Mouse (Mus musculus): ENCODE results near the gene Mfap2. TPM values are rescaled to one million over a fixed set of nuclear protein-coding genes. Genes with fewer than 3 reads are reported as not detected.

The Mfap2 gene
- polyA plus RNA-seq, 1 experiment from 2014 or later = 512 TPM

DNA sequence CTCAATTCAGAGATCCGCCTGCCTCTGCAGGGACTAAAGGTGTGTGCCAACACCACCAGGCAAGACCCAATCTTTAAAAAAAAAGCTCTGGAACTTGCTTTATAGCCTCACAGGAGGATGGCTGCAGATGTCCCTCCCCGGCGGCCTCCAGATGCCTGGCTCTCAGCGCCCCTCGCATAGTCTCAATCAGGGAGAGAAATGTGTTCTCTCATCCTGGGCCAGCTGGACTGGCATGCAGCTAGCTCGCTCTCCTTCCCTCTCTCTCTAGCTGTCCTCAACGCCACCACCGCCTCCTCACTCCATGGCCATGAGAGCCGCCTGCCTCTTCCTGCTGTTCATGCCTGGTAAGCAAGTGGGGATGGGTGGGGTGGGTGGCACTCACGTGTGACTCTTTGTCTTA, 2.3 kb downstream of the Mfap2 start:
- H3K27me3 ChIP-seq = no peaks in the 10 kb centered on the region
- ATAC-seq (ENCODE audit: insufficient number of reproducible peaks, insufficient read depth, low FRiP score, low TSS enrichment, low read depth) = no peak
- WGBS = 66% methylated on average over 10 of the region's 10 CpGs
- peak overlapping the region; percentile 95; the same call in 1 of the 2 replicates for H3K27ac ChIP-seq
- no peaks in the 10 kb centered on the region for H3K9me3 ChIP-seq
- H3K9ac ChIP-seq (replicated peaks) = 0 out of 2 replicates have a peak overlapping the region, but pooled peaks have one; percentile 90
- peaks cover 66% of the 10 kb centered on the region for H3K36me3 ChIP-seq
- H3K4me3 ChIP-seq (replicated peaks) = peak overlapping the region; percentile 72
- H3K4me1 ChIP-seq (replicated peaks) = peaks cover 25% of the 10 kb centered on the region
- peak overlapping the region; percentile 90 for H3K4me2 ChIP-seq

DNA sequence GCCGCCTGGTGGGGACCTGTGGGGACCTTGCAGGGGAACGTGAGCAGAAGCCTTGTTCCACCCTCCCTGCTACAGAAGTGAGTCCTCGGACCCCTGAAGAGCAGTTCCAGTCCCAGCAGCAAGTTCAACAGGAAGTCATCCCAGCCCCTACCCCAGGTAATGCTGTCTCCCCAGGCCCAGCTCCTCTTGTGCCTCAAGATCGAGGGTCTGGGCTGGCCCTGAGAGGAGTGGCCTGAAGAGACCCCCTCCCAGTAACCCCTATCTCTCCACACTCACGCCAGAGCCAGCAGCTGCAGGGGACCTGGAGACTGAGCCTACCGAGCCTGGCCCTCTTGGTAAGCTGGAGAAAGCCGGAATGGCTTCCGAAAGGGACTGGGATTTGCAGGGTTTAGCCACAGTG, 3.9 kb downstream of the Mfap2 start:
- no peak overlapping the region for H3K4me2 ChIP-seq
- WGBS = 70% methylated on average over 8 of the region's 8 CpGs
- H3K27ac ChIP-seq = peak overlapping the region; percentile 19; the same call in 1 of the 2 replicates
- no peaks in the 10 kb centered on the region for H3K27me3 ChIP-seq
- peaks cover 72% of the 10 kb centered on the region for H3K36me3 ChIP-seq
- no peak overlapping the region for H3K4me3 ChIP-seq (replicated peaks)
- no peaks in the 10 kb centered on the region for H3K9me3 ChIP-seq
- H3K9ac ChIP-seq (replicated peaks) = no peak overlapping the region; the same call in 1 of the 2 replicates
- H3K4me1 ChIP-seq (replicated peaks) = peaks cover 31% of the 10 kb centered on the region
- no peak for ATAC-seq (ENCODE audit: insufficient number of reproducible peaks, insufficient read depth, low FRiP score, low TSS enrichment, low read depth)

DNA sequence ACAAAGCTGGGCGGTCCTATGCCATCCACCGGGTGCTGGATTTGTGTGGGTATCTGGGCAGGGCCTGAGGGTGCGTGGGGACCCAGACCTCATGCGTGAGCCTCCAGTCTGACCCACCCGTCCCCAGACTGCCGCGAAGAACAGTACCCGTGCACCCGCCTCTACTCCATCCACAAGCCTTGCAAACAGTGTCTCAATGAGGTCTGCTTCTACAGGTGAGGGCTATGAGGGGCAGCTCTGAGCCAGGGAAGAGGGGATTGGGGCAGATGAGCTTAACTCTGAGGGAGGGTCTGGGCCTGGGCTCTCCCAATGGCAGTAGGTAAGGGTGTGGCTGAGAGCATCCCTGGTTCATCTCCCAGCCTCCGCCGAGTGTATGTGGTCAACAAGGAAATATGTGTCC, 4.6 kb downstream of the Mfap2 start:
- H3K4me1 ChIP-seq (replicated peaks) = peaks cover 37% of the 10 kb centered on the region

DNA sequence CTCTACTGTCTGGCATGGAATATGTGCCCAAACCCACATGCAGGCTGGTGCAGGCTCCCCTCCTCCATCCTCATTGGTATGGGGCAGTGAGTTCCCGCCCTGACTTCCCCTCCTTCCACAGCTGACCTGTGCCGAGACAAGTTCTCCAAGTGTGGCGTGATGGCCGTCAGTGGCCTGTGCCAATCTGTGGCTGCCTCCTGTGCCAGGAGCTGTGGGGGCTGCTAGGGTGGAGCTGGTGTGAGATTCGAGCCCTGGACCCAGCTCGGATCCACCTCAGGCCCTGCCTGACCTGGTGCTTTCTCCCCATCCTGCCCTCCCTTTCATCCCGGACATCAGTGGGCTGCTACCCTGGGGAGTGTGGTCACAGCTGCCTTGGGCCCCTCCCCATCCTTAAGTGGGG, 5.1 kb downstream of the Mfap2 start:
- Histone ChIP-seq H3K27ac (peak overlapping the region; percentile 4; the same call in 1 of the 2 replicates), H3K36me3 (peaks cover 82% of the 10 kb centered on the region), H3K4me2 (no peak overlapping the region), H3K4me1 (replicated peaks) (peaks cover 37% of the 10 kb centered on the region), H3K4me3 (replicated peaks) (no peak overlapping the region), H3K9me3 (no peaks in the 10 kb centered on the region), H3K27me3 (no peaks in the 10 kb centered on the region), H3K9ac (replicated peaks) (peak overlapping the region; percentile 23; the same call in 1 of the 2 replicates)
- WGBS = 74% methylated on average over 7 of the region's 7 CpGs
- ATAC-seq (ENCODE audit: insufficient number of reproducible peaks, insufficient read depth, low FRiP score, low TSS enrichment, low read depth) = no peak

More for the DNA sequence above, 4.6 kb downstream of the Mfap2 start:
- peaks cover 79% of the 10 kb centered on the region for H3K36me3 ChIP-seq
- peak overlapping the region; percentile 19; the same call in 1 of the 2 replicates for H3K27ac ChIP-seq
- no peak for ATAC-seq (ENCODE audit: insufficient number of reproducible peaks, insufficient read depth, low FRiP score, low TSS enrichment, low read depth)
- no peaks in the 10 kb centered on the region for H3K27me3 ChIP-seq
- no peak overlapping the region for H3K9ac ChIP-seq (replicated peaks)
- H3K4me3 ChIP-seq (replicated peaks) = no peak overlapping the region
- no peak overlapping the region for H3K4me2 ChIP-seq
- WGBS = 89% methylated on average over 11 of the region's 11 CpGs
- no peaks in the 10 kb centered on the region for H3K9me3 ChIP-seq

DNA sequence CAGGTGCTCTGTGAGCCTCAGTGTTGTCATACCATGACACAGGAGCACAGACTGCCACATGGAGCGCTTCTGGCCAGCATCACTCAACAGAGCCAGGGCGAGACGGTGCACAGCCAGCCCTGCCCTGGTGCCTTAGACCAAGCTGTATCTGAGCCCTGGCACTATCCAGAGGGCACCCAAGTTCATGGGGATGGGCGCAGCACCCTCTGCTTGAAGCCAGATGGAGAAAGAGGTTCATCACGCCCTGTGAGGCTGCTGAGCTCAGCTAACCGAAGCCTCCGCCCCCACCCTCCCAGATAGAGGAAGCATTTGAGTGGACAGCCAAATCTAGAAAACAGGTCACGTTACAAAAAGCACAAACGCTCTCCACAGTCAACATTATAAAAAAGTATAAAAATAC, 6.1 kb downstream of the Mfap2 start:
- no peaks in the 10 kb centered on the region for H3K9me3 ChIP-seq
- peak overlapping the region; percentile 26; the same call in 1 of the 2 replicates for H3K27ac ChIP-seq
- H3K9ac ChIP-seq (replicated peaks) = no peak overlapping the region
- peaks cover 82% of the 10 kb centered on the region for H3K36me3 ChIP-seq
- H3K4me3 ChIP-seq (replicated peaks) = no peak overlapping the region
- 88% methylated on average over 9 of the region's 9 CpGs for WGBS
- H3K4me1 ChIP-seq (replicated peaks) = peaks cover 45% of the 10 kb centered on the region
- no peak for ATAC-seq (ENCODE audit: insufficient number of reproducible peaks, insufficient read depth, low FRiP score, low TSS enrichment, low read depth)
- no peak overlapping the region for H3K4me2 ChIP-seq
- no peaks in the 10 kb centered on the region for H3K27me3 ChIP-seq

DNA sequence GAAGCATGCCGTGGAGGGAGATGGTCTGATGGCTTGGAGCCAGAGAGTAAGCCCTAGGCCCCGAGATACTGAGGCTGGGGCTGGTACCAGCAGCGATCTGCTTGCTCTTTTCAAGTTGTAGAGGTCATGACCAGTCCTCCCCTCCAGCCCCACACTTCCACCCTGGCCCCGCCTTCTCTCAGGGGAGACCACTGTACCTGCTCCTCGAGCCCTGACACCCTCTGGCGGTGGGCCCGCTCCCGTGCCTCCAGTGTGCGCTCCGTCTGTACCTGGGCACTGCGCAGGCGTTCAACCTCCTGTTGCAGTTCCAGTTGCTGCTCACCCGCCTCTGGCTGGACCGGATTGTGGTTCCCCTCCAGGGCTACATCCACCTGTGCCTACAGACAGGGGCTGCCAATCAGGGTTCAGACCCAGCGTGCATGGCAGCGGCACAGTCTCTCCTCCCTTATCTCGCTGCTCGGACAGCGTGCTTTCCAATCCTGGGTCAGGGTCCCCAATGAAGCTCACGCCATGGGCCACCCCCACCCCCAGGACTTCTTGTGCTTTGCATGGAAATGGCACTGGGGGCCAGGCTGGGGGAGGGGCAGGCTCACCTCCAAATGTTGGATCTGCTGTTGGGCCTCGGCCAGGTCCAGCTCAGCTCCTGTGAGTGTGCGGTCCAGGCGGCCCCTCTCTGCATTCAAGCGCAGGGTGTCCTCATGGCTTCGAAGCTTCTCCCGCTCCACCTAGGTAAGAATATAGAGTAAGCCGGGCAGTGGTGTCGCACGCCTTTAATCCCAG, 7.6 kb downstream of the Mfap2 start:
- H3K9ac ChIP-seq (replicated peaks) = no peak overlapping the region

DNA sequence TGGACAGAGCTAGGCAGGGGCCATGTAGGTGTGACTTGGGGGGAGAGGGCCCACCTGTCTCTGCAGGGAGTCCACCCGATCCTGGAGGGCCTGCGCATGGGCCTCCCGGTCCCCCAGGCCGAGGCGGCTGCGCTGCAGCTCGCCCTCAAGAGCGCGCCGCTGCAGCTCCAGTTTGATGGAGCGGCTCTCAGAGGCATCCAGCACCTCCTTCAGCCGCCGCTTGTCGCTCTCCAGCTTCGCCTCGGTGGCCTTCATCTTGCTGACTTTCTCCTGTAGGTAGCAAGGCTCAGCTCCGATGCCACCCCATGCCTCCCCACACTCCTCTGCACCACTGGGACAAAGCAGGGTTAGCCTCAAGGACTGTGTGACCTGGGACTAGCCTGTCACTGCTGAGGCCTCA, 10.0 kb downstream of the Mfap2 start:
- 85% methylated on average over 17 of the region's 17 CpGs for WGBS
- Histone ChIP-seq H3K27me3 (no peaks in the 10 kb centered on the region), H3K4me1 (replicated peaks) (peaks cover 40% of the 10 kb centered on the region), H3K9ac (replicated peaks) (peak overlapping the region; percentile 42), H3K27ac (peak overlapping the region; percentile 97), H3K9me3 (no peaks in the 10 kb centered on the region), H3K36me3 (peaks cover 63% of the 10 kb centered on the region), H3K4me2 (peak overlapping the region; percentile 43), H3K4me3 (replicated peaks) (no peak overlapping the region)
- ATAC-seq (ENCODE audit: insufficient number of reproducible peaks, insufficient read depth, low FRiP score, low TSS enrichment, low read depth) = no peak

More for the DNA sequence above, 7.6 kb downstream of the Mfap2 start:
- Histone ChIP-seq H3K9me3 (no peaks in the 10 kb centered on the region), H3K4me2 (no peak overlapping the region), H3K27ac (peak overlapping the region; percentile 26), H3K36me3 (peaks cover 74% of the 10 kb centered on the region), H3K4me3 (replicated peaks) (no peak overlapping the region), H3K4me1 (replicated peaks) (peaks cover 40% of the 10 kb centered on the region), H3K27me3 (no peaks in the 10 kb centered on the region)
- WGBS = 81% methylated on average over 29 of the region's 29 CpGs
- ATAC-seq (ENCODE audit: insufficient number of reproducible peaks, insufficient read depth, low FRiP score, low TSS enrichment, low read depth) = no peak

DNA sequence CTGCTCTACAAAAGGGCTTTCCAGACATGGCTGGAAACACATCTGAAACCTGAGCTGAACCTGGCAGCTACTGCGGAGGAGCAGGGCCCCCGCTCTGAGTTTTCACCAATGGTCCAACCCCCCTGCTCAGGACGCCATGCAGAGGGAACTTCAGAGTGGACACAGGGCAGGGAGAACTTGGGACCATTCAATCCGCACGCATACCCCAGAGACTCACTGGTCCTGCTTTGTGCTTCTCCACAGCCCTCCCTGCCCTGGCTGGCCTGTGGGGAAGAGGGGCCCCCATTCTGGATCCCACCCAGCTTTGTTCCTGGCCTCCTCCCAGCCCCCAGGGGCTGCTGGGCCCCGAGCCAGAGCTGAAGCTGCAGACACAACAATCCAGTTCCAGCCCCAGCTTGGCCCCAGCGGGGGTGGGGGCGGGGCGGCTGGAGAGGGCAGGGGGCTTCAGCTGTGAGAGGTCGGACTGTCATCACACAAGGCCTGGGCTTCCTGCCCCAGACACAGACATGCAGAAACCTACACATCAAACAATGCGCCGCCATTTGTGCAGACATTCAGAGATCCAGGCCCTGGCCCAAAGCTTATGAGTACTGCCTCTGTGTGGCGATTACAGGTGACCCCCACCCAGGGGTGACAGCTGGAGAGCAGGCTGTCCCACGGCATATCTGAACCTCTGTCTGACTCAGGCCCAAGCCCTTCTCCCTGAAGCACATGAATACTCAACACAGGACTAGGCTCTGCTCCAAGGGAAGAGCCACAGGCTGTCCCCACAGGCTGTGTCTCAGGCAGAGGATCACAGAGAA, 10.8 kb downstream of the Mfap2 start:
- 23% methylated on average over 14 of the region's 14 CpGs for WGBS
- Histone ChIP-seq H3K4me1 (replicated peaks) (peaks cover 38% of the 10 kb centered on the region), H3K27me3 (no peaks in the 10 kb centered on the region), H3K4me2 (peak overlapping the region; percentile 43), H3K27ac (peak overlapping the region; percentile 97), H3K4me3 (replicated peaks) (no peak overlapping the region; the same call in 1 of the 2 replicates), H3K9ac (replicated peaks) (peak overlapping the region; percentile 42), H3K9me3 (no peaks in the 10 kb centered on the region), H3K36me3 (peaks cover 63% of the 10 kb centered on the region)
- peak; percentile 54 for ATAC-seq (ENCODE audit: insufficient number of reproducible peaks, insufficient read depth, low FRiP score, low TSS enrichment, low read depth)

DNA sequence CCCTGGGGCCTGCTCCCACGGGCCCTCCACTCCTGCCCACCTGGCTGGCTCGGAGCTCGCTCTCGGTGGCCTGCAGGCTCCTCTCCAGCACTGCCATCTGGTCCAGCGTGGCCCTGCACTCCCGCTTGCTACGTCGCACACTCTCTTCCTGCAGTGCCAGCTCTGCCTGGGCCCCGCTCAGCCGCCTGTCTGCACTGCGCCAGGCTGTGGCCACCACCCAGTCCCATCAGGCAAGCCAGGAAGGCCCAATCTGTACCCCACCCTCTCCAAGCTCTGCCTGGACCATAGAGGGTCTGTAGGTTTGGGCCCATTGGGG, 11.4 kb downstream of the Mfap2 start:
- peaks cover 63% of the 10 kb centered on the region for H3K36me3 ChIP-seq
- no peaks in the 10 kb centered on the region for H3K9me3 ChIP-seq
- H3K9ac ChIP-seq (replicated peaks) = peak overlapping the region; percentile 42; the same call in 1 of the 2 replicates
- H3K4me1 ChIP-seq (replicated peaks) = peaks cover 38% of the 10 kb centered on the region
- H3K4me2 ChIP-seq = no peak overlapping the region
- ATAC-seq (ENCODE audit: insufficient number of reproducible peaks, insufficient read depth, low FRiP score, low TSS enrichment, low read depth) = no peak
- WGBS = 68% methylated on average over 11 of the region's 11 CpGs
- no peak overlapping the region for H3K4me3 ChIP-seq (replicated peaks)
- H3K27me3 ChIP-seq = no peaks in the 10 kb centered on the region
- H3K27ac ChIP-seq = peak overlapping the region; percentile 97

DNA sequence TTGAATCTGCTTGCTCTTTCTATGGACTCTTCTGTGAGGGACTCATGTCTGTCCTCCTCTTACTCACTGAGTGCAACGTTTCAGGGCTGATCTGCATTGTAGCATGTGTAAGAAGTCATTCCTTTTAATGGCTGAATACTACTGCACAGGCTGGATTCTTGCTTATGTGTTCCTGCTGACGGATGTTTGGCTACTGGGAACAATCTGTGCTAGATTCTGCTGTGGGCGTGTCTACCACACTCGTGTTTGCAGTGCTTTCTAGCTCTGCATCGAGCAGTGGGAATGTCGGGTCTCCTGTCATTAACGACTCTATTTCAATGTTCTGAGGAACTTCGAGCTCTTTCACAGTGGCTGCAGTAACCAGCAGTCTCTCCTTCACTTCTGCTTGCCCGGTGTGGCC, 13.8 kb downstream of the Mfap2 start:
- Histone ChIP-seq H3K27me3 (no peaks in the 10 kb centered on the region), H3K4me1 (replicated peaks) (peaks cover 33% of the 10 kb centered on the region), H3K4me3 (replicated peaks) (no peak overlapping the region), H3K9ac (replicated peaks) (no peak overlapping the region), H3K4me2 (no peak overlapping the region), H3K9me3 (no peaks in the 10 kb centered on the region), H3K36me3 (peaks cover 61% of the 10 kb centered on the region), H3K27ac (0 out of 2 replicates have a peak overlapping the region, but pooled peaks have one; percentile 36)
- no peak for ATAC-seq (ENCODE audit: insufficient number of reproducible peaks, insufficient read depth, low FRiP score, low TSS enrichment, low read depth)
- WGBS = 71% methylated on average over 9 of the region's 9 CpGs

DNA sequence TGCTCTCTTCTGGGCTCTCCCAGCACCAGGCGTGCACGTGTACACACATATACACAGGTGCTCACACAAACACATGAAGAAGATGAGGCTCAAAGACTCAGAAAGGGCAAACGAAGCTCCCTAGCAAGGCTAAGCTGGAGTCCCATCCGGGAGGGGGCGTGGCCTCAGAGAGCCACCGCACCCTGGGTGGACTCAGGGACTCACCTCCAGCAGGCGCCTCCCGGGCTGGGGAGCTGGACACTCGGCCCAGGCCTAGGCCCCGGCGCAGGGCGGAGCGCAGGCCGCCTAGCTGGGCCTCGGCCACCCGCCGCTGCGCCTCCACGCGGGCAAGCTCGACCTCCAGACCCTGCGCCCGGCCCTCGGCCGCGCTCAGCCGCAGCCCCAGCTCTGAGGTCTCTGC, 14.8 kb downstream of the Mfap2 start:
- no peak for ATAC-seq (ENCODE audit: insufficient number of reproducible peaks, insufficient read depth, low FRiP score, low TSS enrichment, low read depth)
- no peak overlapping the region for H3K4me3 ChIP-seq (replicated peaks)
- peaks cover 61% of the 10 kb centered on the region for H3K36me3 ChIP-seq
- no peak overlapping the region; the same call in 1 of the 2 replicates for H3K9ac ChIP-seq (replicated peaks)
- no peak overlapping the region for H3K4me2 ChIP-seq
- H3K27me3 ChIP-seq = no peaks in the 10 kb centered on the region
- H3K27ac ChIP-seq = no peak overlapping the region
- 80% methylated on average over 27 of the region's 27 CpGs for WGBS
- peaks cover 23% of the 10 kb centered on the region for H3K4me1 ChIP-seq (replicated peaks)
- no peaks in the 10 kb centered on the region for H3K9me3 ChIP-seq

Data from limb, embryonic 12.5 days (tissue).